In the genomic region with DNA sequence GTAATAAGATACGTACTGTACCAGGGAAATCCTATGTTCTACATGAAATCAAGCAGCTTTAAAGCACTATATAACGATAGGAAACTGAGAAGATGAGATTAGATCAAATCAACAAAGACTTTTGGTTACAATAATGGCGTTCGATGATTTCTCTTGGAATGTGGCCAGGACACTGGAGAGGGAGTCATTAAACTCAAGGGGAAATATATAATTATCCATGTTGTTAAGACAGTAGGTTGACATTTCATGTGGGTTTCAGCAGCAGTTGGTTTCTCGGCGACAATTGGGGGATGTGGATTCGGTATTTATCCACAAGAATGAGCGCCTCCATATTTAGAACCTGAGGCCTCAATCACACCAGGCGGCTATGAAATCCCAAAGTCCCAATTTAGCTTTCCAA, we compare ENCODE assay signal across 28 mouse cellular contexts.
DNase-seq lines count a peak whose midpoint lies in the region; ATAC-seq and TF ChIP-seq lines count a peak whose summit lies in the region.
"Had no signal": no experiment of that assay in that cellular context is flagged by ENCODE, and none has a peak within 500 bp of the region (broad histone marks: within the 10 kb centered on the region; RNA-seq: fewer than 3 reads in every experiment).

No protein-coding gene starts in this region.

- TF ChIP-seq EP300 in liver, postnatal 0 days (IDR thresholded peaks at IDR 0.05; ENCODE audit: low read depth): no peak

- H3K27ac ChIP-seq in forebrain, embryonic 13.5 days: no peak overlapping the region
- no peak overlapping the region for H3K27ac ChIP-seq in forebrain, embryonic 11.5 days (ENCODE audit: low read depth, low read length)
- no peak overlapping the region for H3K27ac ChIP-seq in forebrain, embryonic 16.5 days (ENCODE audit: low read length)
- no peak overlapping the region for H3K27ac ChIP-seq in forebrain, embryonic 10.5 days
- H3K27ac ChIP-seq in liver, postnatal 0 days (ENCODE audit: low read depth): no peak overlapping the region
- H3K27ac ChIP-seq: embryonic facial prominence, embryonic 12.5 days; heart, embryonic 15.5 days; hindbrain, embryonic 10.5 days; hindbrain, embryonic 13.5 days; intestine, embryonic 15.5 days had no signal

- TF ChIP-seq CTCF in brain, embryonic 14.5 days (IDR thresholded peaks at IDR 0.05; ENCODE audit: borderline replicate concordance, extremely low read depth, insufficient read depth, insufficient read length): no peak
- no peak for TF ChIP-seq CTCF in liver, postnatal 0 days (IDR thresholded peaks at IDR 0.05; ENCODE audit: low read depth)

- H3K9ac ChIP-seq in forebrain, embryonic 13.5 days: no peak overlapping the region
- H3K9ac ChIP-seq in forebrain, embryonic 11.5 days (ENCODE audit: low read length): no peak overlapping the region
- no peak overlapping the region for H3K9ac ChIP-seq in forebrain, embryonic 16.5 days (replicated peaks; ENCODE audit: low read depth, low read length)
- no peak overlapping the region for H3K9ac ChIP-seq in liver, postnatal 0 days (replicated peaks)
- H3K9ac ChIP-seq: embryonic facial prominence, embryonic 12.5 days; heart, embryonic 12.5 days; heart, embryonic 15.5 days; hindbrain, embryonic 13.5 days; intestine, embryonic 15.5 days had no signal

- 49% methylated on average over 9 of the region's 9 CpGs for WGBS in forebrain, embryonic 13.5 days
- 86% methylated on average over 9 of the region's 9 CpGs for WGBS in forebrain, embryonic 11.5 days
- 37% methylated on average over 9 of the region's 9 CpGs for WGBS in forebrain, embryonic 16.5 days
- 90% methylated on average over 9 of the region's 9 CpGs for WGBS in forebrain, embryonic 10.5 days
- 74% methylated on average over 9 of the region's 9 CpGs for WGBS in liver, postnatal 0 days (ENCODE audit: insufficient replicate concordance)

- no peaks in the 10 kb centered on the region for H3K9me3 ChIP-seq in forebrain, embryonic 13.5 days (replicated peaks)
- no peaks in the 10 kb centered on the region for H3K9me3 ChIP-seq in forebrain, embryonic 11.5 days (ENCODE audit: control insufficient read depth, low read length)
- no peaks in the 10 kb centered on the region for H3K9me3 ChIP-seq in forebrain, embryonic 16.5 days (ENCODE audit: control insufficient read depth, low read length)
- no peaks in the 10 kb centered on the region for H3K9me3 ChIP-seq in forebrain, embryonic 10.5 days
- H3K9me3 ChIP-seq in liver, postnatal 0 days (ENCODE audit: low read length): no peaks in the 10 kb centered on the region
- H3K9me3 ChIP-seq: embryonic facial prominence, embryonic 12.5 days; heart, embryonic 12.5 days; heart, embryonic 15.5 days; hindbrain, embryonic 10.5 days; hindbrain, embryonic 13.5 days; intestine, embryonic 15.5 days had no signal

- no peak for TF ChIP-seq POLR2A in brain, embryonic 14.5 days (IDR thresholded peaks at IDR 0.05; ENCODE audit: borderline replicate concordance, extremely low read depth, insufficient read depth, insufficient read length, poor library complexity, severe bottlenecking)

- H3K27me3 ChIP-seq in forebrain, embryonic 13.5 days: peaks cover 5% of the 10 kb centered on the region; the same call in 1 of the 2 replicates
- no peaks in the 10 kb centered on the region for H3K27me3 ChIP-seq in forebrain, embryonic 11.5 days (ENCODE audit: control insufficient read depth, insufficient read depth, low read length)
- H3K27me3 ChIP-seq in forebrain, embryonic 16.5 days (replicated peaks; ENCODE audit: control insufficient read depth, insufficient read depth, low read length): no peaks in the 10 kb centered on the region
- peaks cover 11% of the 10 kb centered on the region for H3K27me3 ChIP-seq in forebrain, embryonic 10.5 days (ENCODE audit: poor library complexity, severe bottlenecking)
- no peaks in the 10 kb centered on the region for H3K27me3 ChIP-seq in liver, postnatal 0 days (ENCODE audit: insufficient read depth, low read length)
- H3K27me3 ChIP-seq: CH12.LX; embryonic facial prominence, embryonic 12.5 days; heart, embryonic 12.5 days; heart, embryonic 15.5 days; hindbrain, embryonic 13.5 days; intestine, embryonic 15.5 days had no signal

- H3K36me3 ChIP-seq in forebrain, embryonic 13.5 days (ENCODE audit: poor library complexity, severe bottlenecking): no peaks in the 10 kb centered on the region
- no peaks in the 10 kb centered on the region for H3K36me3 ChIP-seq in forebrain, embryonic 11.5 days (ENCODE audit: control insufficient read depth, insufficient read depth, low read length)
- no peaks in the 10 kb centered on the region for H3K36me3 ChIP-seq in forebrain, embryonic 16.5 days (ENCODE audit: control insufficient read depth, insufficient read depth)
- no peaks in the 10 kb centered on the region for H3K36me3 ChIP-seq in forebrain, embryonic 10.5 days (replicated peaks)
- H3K36me3 ChIP-seq in liver, postnatal 0 days (replicated peaks; ENCODE audit: insufficient read depth, low read length): no peaks in the 10 kb centered on the region
- H3K36me3 ChIP-seq: embryonic facial prominence, embryonic 12.5 days; G1E; heart, embryonic 12.5 days; heart, embryonic 15.5 days; hindbrain, embryonic 10.5 days; hindbrain, embryonic 13.5 days; intestine, embryonic 15.5 days had no signal

- 0 out of 2 replicates have a peak, but pooled peaks have one; percentile 41 for ATAC-seq in forebrain, embryonic 13.5 days
- ATAC-seq in forebrain, embryonic 11.5 days (replicated peaks; ENCODE audit: low FRiP score): no peak
- ATAC-seq in forebrain, embryonic 16.5 days: peak; percentile 49; the same call in 1 of the 2 replicates
- ATAC-seq in liver, postnatal 0 days: no peak
- ATAC-seq: hindbrain, embryonic 16.5 days; intestine, embryonic 15.5 days; Patski had no signal

- no peak for DNase-seq in forebrain, embryonic 11.5 days (ENCODE audit: low spot score)
- DNase-seq in forebrain, embryonic 10.5 days (ENCODE audit: extremely low spot score, low spot score): no peak
- peak; percentile 75 for DNase-seq in brain, embryonic 14.5 days (ENCODE audit: low read depth)
- DNase-seq in liver, postnatal 0 days: no peak
- DNase-seq: adrenal gland, postnatal 10 days; adrenal gland, postnatal 36 days; B cell, adult 2 months; cerebellum, adult 11-12 months; cerebellum, adult 9-10 months; cerebellum, postnatal 14 days; gastrocnemius, postnatal 25 days; heart, adult 18-20 months; heart, postnatal 10 days; heart, postnatal 36 days; kidney, adult 11 months; kidney, adult 8-10 months had no signal

- no peaks in the 10 kb centered on the region for H3K4me1 ChIP-seq in forebrain, embryonic 13.5 days
- H3K4me1 ChIP-seq in forebrain, embryonic 11.5 days (replicated peaks; ENCODE audit: control insufficient read depth, insufficient read depth, low read length): no peaks in the 10 kb centered on the region
- no peaks in the 10 kb centered on the region for H3K4me1 ChIP-seq in forebrain, embryonic 16.5 days (replicated peaks; ENCODE audit: control insufficient read depth, insufficient read depth, low read length)
- H3K4me1 ChIP-seq in forebrain, embryonic 10.5 days: peaks cover 7% of the 10 kb centered on the region; the same call in 1 of the 2 replicates
- no peaks in the 10 kb centered on the region for H3K4me1 ChIP-seq in liver, postnatal 0 days (ENCODE audit: insufficient read depth)
- H3K4me1 ChIP-seq: heart, embryonic 12.5 days; heart, embryonic 15.5 days; intestine, embryonic 15.5 days had no signal

- no peak overlapping the region for H3K4me3 ChIP-seq in forebrain, embryonic 13.5 days
- H3K4me3 ChIP-seq in forebrain, embryonic 11.5 days (ENCODE audit: low read depth, low read length): no peak overlapping the region
- no peak overlapping the region for H3K4me3 ChIP-seq in forebrain, embryonic 16.5 days (replicated peaks; ENCODE audit: low read length)
- H3K4me3 ChIP-seq in forebrain, embryonic 10.5 days: no peak overlapping the region
- no peak overlapping the region for H3K4me3 ChIP-seq in liver, postnatal 0 days (ENCODE audit: low read depth, low read length)
- H3K4me3 ChIP-seq: embryonic facial prominence, embryonic 12.5 days; heart, embryonic 12.5 days; heart, embryonic 15.5 days; hindbrain, embryonic 10.5 days; hindbrain, embryonic 13.5 days; intestine, embryonic 15.5 days had no signal

- H3K4me2 ChIP-seq in forebrain, embryonic 13.5 days: no peak overlapping the region
- no peak overlapping the region for H3K4me2 ChIP-seq in forebrain, embryonic 11.5 days (ENCODE audit: low read depth, low read length, severe bottlenecking)
- no peak overlapping the region for H3K4me2 ChIP-seq in forebrain, embryonic 16.5 days (ENCODE audit: low read length)
- H3K4me2 ChIP-seq in liver, postnatal 0 days (ENCODE audit: low read depth, low read length): no peak overlapping the region
- H3K4me2 ChIP-seq: embryonic facial prominence, embryonic 12.5 days; heart, embryonic 12.5 days; heart, embryonic 15.5 days; hindbrain, embryonic 13.5 days; intestine, embryonic 15.5 days had no signal

Comparison
In these comparisons a context has a peak if more than half of its experiments do, and no peak if none do; other contexts are left out.
1. ATAC-seq: peak in forebrain, embryonic 13.5 days (single experiment) and forebrain, embryonic 16.5 days (single experiment); none in forebrain, embryonic 11.5 days (single experiment) and liver, postnatal 0 days (single experiment).